Mouse (Mus musculus) cortical plate, adult 2 months (tissue): ENCODE data around the gene Ccnq.

Source experiments
- CTCF ChIP-seq: fragments of 200-500 bp; IDR thresholded peaks from 2 replicates; pipeline ENCODE4 v1.5.1; 2011; ENCODE audit warnings: mild to moderate bottlenecking, control low read depth, low read length; ENCODE audit not compliant: insufficient read depth; ENCODE audit errors: extremely low read depth
- POLR2A ChIP-seq: fragments of 200-500 bp; IDR thresholded peaks from 2 replicates; pipeline ENCODE4 v1.6.1; 2011; ENCODE audit warnings: mild to moderate bottlenecking, low read length, control low read depth; ENCODE audit not compliant: insufficient read depth; ENCODE audit errors: extremely low read depth

GRCm38 (mm10) chr11:78708642-78709041 is 42.9 kb downstream of the Ccnq start:
- TF ChIP-seq CTCF, result no peak
- no peak for TF ChIP-seq POLR2A
